Mouse (Mus musculus) gastrocnemius, adult 2 months (tissue): ENCODE measurements around the gene Ndn. TPM values are rescaled to one million over a fixed set of nuclear protein-coding genes. Genes with fewer than 3 reads are reported as not detected.

Experiments used
- DNase-seq: peaks from one replicate; pipeline ENCODE4 v3.0.0; 2022
- H3K27ac ChIP-seq: fragments of 200-600 bp; 2 replicates; pipeline ENCODE4 v1.8.1; 2022; ENCODE audit warnings: mild to moderate bottlenecking
- H3K4me3 ChIP-seq: fragments of 200-600 bp; 2 replicates; pipeline ENCODE4 v1.8.1; 2022; ENCODE audit warnings: mild to moderate bottlenecking, moderate library complexity
- CTCF ChIP-seq: fragments of 200-600 bp; IDR thresholded peaks from 2 replicates; pipeline ENCODE4 v1.8.1; 2022; ENCODE audit warnings: antibody characterized with exemption, mild to moderate bottlenecking, moderate library complexity
- intact Hi-C: fragments of 180-260 bp; cut with DNase I; formaldehyde crosslinking; loops from one replicate; pipeline ENCODE4 v1.15.1; 2025
- total RNA-seq, 2 experiments: library from RNA; stranded (reverse); gene quantifications; 2 replicates each; pipeline ENCODE4 v1.2.3; 2021

The Ndn gene
- total RNA-seq, 2 experiments from 2014 or later, result 2.9 to 5.0 TPM

DNA sequence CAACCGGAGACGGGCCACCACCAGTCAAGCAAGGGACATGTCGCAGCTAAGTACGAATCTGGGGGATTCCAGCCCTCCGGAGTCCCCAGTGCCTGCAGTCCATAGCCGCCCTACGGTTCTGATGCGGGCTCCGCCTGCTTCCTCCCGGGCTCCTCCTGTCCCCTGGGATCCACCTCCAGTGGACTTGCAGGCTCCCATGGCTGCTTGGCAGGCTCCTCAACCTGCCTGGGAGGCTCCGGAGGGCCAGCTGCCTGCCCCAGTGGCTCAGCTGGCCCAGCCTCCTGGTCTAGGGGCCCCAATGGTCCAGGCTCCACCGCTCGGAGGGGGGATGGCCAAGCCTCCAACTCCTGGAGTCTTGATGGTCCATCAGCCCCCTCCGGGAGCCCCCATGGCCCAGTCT is 30.9 kb downstream of the Ndn start:
- H3K27ac ChIP-seq, result no peak overlapping the region
- TF ChIP-seq CTCF, result no peak
- no peak for DNase-seq
- peak overlapping the region; percentile 52 for H3K4me3 ChIP-seq
- intact Hi-C loops, result no loop called here

DNA sequence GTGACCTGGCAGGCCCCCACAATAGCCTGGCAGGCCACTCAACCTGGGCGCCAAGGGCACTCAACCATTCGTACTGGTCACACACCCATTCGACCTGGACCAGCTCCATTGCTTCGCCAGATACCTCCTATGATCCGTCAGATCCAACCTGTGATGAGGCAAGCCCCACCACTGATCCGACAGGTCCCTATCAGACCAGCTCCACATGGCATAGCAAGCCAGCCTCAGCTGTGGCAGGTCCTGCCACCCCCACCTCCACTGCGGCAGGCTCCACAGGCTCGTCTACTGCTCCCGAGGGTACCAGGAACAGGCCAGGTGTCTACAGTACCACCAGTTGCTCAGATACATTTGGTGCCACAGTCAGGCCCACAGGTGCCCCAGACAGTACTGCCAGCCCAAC is 32.2 kb downstream of the Ndn start:
- Histone ChIP-seq H3K4me3 (no peak overlapping the region), H3K27ac (no peak overlapping the region)
- DNase-seq, result no peak
- no peak for TF ChIP-seq CTCF
- intact Hi-C loops, result no loop called here

DNA sequence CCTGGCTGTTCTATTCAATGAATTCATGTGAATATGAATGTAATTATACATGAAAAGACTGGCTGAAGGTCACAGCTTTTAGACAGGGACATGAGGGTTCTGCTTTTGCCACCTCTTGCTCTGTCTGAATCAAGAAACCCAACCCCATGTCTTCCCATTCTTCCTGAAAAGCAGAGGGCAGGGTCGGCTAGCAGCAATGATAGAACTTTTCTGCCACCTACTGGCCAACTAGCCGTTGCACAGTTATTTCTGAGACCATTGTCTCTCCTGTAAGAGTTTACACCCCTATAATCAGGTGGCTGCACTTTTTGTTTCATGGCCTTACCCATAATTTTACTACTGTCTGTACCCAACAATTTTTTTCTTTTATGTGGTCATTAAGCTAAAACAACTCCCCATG is 36.0 kb downstream of the Ndn start:
- intact Hi-C loops, result loop anchor here (5.0 kb wide), 1 partner anchor 155 kb away; no protein-coding TSS in a partner anchor
- peak; percentile 75 for TF ChIP-seq CTCF
- H3K4me3 ChIP-seq, result peak overlapping the region; percentile 53
- peak; percentile 29 for DNase-seq
- no peak overlapping the region for H3K27ac ChIP-seq

DNA sequence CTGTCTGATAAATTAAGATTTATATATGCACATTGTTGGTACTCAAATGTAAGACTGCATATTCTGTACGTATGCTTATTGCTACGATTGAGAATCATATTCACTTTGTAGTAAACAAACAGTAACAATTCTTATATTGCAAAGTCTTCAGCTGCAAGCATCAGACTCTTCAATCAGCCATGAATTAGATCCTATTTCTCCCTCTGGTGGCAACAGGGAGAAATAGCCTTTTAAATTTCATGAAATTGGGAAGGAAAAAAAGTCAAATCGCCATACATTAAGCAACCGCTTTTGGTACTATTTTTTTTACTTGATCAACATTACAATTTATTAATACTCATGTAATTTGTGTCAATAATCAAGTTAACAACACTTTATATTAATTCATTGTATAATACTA is 41.9 kb downstream of the Ndn start:
- intact Hi-C loops, result no loop called here
- no peak for DNase-seq
- H3K4me3 ChIP-seq, result no peak overlapping the region
- no peak overlapping the region for H3K27ac ChIP-seq
- TF ChIP-seq CTCF, result peak; percentile 26

DNA sequence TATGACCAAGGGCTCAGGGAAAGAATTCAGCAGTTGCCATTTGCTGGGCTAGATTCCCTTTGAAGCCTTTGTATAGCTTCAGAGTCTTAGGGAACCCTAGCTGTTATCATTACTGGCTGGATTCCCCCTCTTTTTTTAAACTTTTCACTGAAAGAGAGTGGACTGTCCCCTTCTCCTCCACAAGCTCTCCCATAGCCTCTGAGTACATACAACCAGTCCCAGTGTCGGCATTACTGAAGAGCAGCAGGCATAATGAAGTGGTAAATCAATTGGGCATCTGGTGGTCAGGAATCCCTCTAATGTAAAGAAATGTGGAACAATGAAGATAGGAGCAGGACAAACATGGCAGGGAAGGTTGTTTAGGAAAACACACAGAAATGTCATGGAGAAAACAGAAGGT is 45.8 kb downstream of the Ndn start:
- intact Hi-C loops, result no loop called here
- no peak for TF ChIP-seq CTCF
- no peak for DNase-seq
- H3K27ac ChIP-seq, result no peak overlapping the region
- no peak overlapping the region for H3K4me3 ChIP-seq

Other genes starting within 250 kb of the Ndn start
- gene Magel2, start 30.4 kb downstream of the Ndn start, total RNA-seq, result not detected
- under 1 TPM; 0.15 to 0.25 TPM for gene Mkrn3, start 73.6 kb downstream of the Ndn start, total RNA-seq
- gene Peg12, start 117.9 kb downstream of the Ndn start, total RNA-seq, result under 1 TPM; 0.38 to 0.64 TPM